Mouse (Mus musculus) liver, adult 2 months (tissue): ENCODE results near the gene Mcu. TPM values are rescaled to one million over a fixed set of nuclear protein-coding genes. Genes with fewer than 3 reads are reported as not detected.

Experiments
- DNase-seq: peaks from one replicate; pipeline ENCODE4 v3.0.0-alpha.2; 2011; ENCODE audit warnings: low read depth, low spot score; ENCODE audit errors: extremely low read depth
- H3K27ac ChIP-seq: fragments of 200-500 bp; replicated peaks from 2 replicates; pipeline ENCODE4 v1.5.1; 2012; ENCODE audit warnings: low read depth, mild to moderate bottlenecking, control low read depth, inconsistent platforms, low read length; ENCODE audit not compliant: insufficient read depth
- H3K27me3 ChIP-seq: fragments of 200-500 bp; 2 replicates; pipeline ENCODE4 v1.6.1; 2012; ENCODE audit warnings: mild to moderate bottlenecking, moderate library complexity, low read length, inconsistent platforms; ENCODE audit not compliant: control insufficient read depth, insufficient read depth
- H3K36me3 ChIP-seq: fragments of 200-500 bp; 2 replicates; pipeline ENCODE4 v1.6.1; 2012; ENCODE audit warnings: low read length, inconsistent platforms; ENCODE audit not compliant: control insufficient read depth, insufficient read depth
- H3K4me1 ChIP-seq: fragments of 200-500 bp; 2 replicates; pipeline ENCODE4 v1.6.1; 2011; ENCODE audit warnings: low read length; ENCODE audit not compliant: control insufficient read depth, insufficient read depth
- H3K4me3 ChIP-seq: fragments of 200-500 bp; 2 replicates; pipeline ENCODE4 v1.5.1; 2011; ENCODE audit warnings: low read depth, mild to moderate bottlenecking, control low read depth, low read length, moderate library complexity; ENCODE audit not compliant: insufficient read depth
- H3K79me2 ChIP-seq: fragments of 200-500 bp; 2 replicates; pipeline ENCODE4 v1.6.1; 2012; ENCODE audit warnings: inconsistent platforms, mild to moderate bottlenecking, low read length, moderate library complexity; ENCODE audit not compliant: control insufficient read depth, insufficient read depth
- H3K9ac ChIP-seq: fragments of 200-500 bp; 2 replicates; pipeline ENCODE4 v1.6.1; 2012; ENCODE audit warnings: low read depth, mild to moderate bottlenecking, control low read depth, inconsistent platforms, low read length
- CTCF ChIP-seq: fragments of 200-500 bp; IDR thresholded peaks from 2 replicates; pipeline ENCODE4 v1.5.1; 2011; ENCODE audit warnings: low read depth, low read length, control low read depth
- POLR2A ChIP-seq: fragments of 200-500 bp; IDR thresholded peaks from 2 replicates; pipeline ENCODE4 v1.6.1; 2011; ENCODE audit warnings: low read length, control low read depth; ENCODE audit not compliant: insufficient read depth; ENCODE audit errors: extremely low read depth
- WGBS: fragments of 180-500 bp; shearing (Covaris S2); methylation state at CpG from one replicate; pipeline ENCODE4 v1.1.7; 2018; 5-methylcytosine and 5-hydroxymethylcytosine counted together
- polyA plus RNA-seq: library from polyadenylated mRNA; depleted of rRNA; stranded (reverse); fragments of >200 nt; gene quantifications from 2 replicates; pipeline ENCODE4 v1.2.3, GENCODE M21; 2012
- total RNA-seq: library from RNA; depleted of rRNA; stranded (reverse); fragments of >200 nt; gene quantifications from 2 replicates; pipeline ENCODE4 v1.2.3, GENCODE M21; 2014

The Mcu gene
- total and polyA plus RNA-seq, 2 experiments, result 11.5 to 12.9 TPM

DNA sequence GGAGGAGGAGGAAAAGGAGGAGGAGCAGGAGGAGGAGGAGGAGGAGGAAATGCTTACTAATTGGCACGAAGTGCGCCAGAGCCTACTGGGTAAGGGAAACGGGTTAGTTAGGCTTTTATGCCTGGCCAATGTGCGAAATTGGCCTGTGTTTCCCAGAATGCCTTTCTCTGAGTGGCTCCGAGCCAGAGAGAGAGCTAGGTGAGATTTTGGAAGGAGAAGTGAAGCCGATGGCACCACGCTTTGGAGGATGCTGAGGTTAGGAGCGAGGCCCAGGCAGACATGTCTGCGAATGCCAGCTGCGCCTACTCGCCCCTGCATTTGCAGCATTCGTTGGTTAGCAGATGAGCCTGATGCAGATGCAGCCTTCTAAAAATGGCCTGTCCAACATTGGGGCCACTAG lies 156.7 kb downstream of the Mcu start:
- no peak overlapping the region for H3K9ac ChIP-seq
- no peaks in the 10 kb centered on the region for H3K27me3 ChIP-seq
- H3K27ac ChIP-seq, result no peak overlapping the region
- H3K36me3 ChIP-seq, result peaks cover 4% of the 10 kb centered on the region; the same call in 1 of the 2 replicates
- WGBS, result 95% methylated on average over 12 of the region's 12 CpGs
- TF ChIP-seq POLR2A (no peak), CTCF (no peak)
- DNase-seq, result no peak
- no peaks in the 10 kb centered on the region for H3K79me2 ChIP-seq
- no peak overlapping the region for H3K4me3 ChIP-seq
- no peaks in the 10 kb centered on the region for H3K4me1 ChIP-seq

DNA sequence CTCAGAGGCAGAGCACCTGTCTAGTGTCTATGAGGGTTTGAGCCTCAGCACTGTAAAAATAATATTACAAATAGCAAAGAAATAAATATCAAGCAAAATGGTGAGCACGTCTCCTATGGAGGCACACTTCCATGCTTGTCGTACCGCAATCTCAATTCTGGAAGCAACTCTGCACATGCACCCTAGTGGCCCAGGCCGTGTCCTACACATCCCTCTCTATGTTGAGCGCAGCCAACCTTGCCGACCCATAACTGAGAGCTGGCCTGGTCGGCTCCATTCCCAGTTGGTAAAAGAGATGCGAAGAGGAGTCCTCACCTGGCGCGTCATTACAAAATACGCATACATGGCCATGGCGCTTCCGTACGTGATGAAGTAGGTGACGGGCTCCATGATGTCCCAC lies 161.9 kb downstream of the Mcu start:
- Histone ChIP-seq H3K79me2 (no peaks in the 10 kb centered on the region), H3K27me3 (no peaks in the 10 kb centered on the region), H3K27ac (no peak overlapping the region), H3K4me1 (no peaks in the 10 kb centered on the region; the same call in 1 of the 2 replicates), H3K9ac (no peak overlapping the region), H3K4me3 (no peak overlapping the region), H3K36me3 (peaks cover 2% of the 10 kb centered on the region; the same call in 1 of the 2 replicates)
- TF ChIP-seq POLR2A (no peak), CTCF (no peak)
- no peak for DNase-seq
- 95% methylated on average over 15 of the region's 15 CpGs for WGBS

DNA sequence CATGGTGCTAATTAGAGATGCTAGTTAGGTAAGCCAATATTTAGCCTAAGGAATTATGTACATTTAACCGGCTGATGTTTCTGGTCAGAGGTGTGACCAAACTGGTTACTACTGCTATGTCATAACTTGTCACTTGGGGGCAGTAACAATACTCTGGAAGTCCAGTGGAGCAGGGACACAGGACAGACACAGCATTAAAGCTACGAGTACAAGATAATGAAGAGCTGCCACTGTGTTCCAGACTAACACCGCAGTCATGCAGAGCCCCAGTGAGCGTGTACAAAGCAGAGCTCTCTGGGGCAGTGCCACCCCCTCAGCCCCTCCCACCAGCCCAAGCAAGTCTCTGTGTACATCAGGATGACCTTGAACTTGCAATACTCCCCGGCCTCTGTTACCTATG lies 164.7 kb downstream of the Mcu start:
- peaks cover 4% of the 10 kb centered on the region; the same call in 1 of the 2 replicates for H3K36me3 ChIP-seq
- H3K27ac ChIP-seq, result no peak overlapping the region
- 25% methylated on average over 5 of the region's 5 CpGs for WGBS
- TF ChIP-seq CTCF (peak; percentile 54), POLR2A (no peak)
- peak; percentile 66 for DNase-seq
- H3K4me1 ChIP-seq, result no peaks in the 10 kb centered on the region; the same call in 1 of the 2 replicates
- H3K9ac ChIP-seq, result no peak overlapping the region
- no peaks in the 10 kb centered on the region for H3K27me3 ChIP-seq
- H3K4me3 ChIP-seq, result no peak overlapping the region
- H3K79me2 ChIP-seq, result no peaks in the 10 kb centered on the region

DNA sequence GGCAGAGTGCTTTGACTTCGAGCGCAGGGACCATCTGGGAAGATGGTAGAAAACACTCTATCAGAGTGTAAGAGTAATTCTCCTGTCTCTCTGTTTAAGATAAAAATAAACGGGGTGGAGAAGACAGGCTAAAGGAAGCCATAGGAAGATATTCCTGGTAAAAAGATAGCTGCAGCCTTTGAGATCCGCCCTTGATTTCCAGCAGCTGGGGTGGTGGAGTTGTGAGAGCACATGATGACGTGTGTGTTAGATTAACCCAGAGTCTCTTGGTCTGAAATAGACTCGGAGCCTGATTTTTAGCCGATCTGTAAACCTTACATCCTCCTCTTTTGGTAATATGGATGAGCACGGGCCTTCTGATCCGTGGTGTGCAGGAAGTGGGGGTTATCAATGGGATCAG lies 168.9 kb downstream of the Mcu start:
- Histone ChIP-seq H3K79me2 (no peaks in the 10 kb centered on the region), H3K4me1 (peaks cover 10% of the 10 kb centered on the region), H3K36me3 (peaks cover 2% of the 10 kb centered on the region; the same call in 1 of the 2 replicates), H3K27ac (peak overlapping the region; percentile 79), H3K9ac (no peak overlapping the region), H3K27me3 (no peaks in the 10 kb centered on the region), H3K4me3 (no peak overlapping the region)
- no peak for DNase-seq
- TF ChIP-seq CTCF, result no peak
- TF ChIP-seq POLR2A, result no peak
- 82% methylated on average over 9 of the region's 9 CpGs for WGBS

DNA sequence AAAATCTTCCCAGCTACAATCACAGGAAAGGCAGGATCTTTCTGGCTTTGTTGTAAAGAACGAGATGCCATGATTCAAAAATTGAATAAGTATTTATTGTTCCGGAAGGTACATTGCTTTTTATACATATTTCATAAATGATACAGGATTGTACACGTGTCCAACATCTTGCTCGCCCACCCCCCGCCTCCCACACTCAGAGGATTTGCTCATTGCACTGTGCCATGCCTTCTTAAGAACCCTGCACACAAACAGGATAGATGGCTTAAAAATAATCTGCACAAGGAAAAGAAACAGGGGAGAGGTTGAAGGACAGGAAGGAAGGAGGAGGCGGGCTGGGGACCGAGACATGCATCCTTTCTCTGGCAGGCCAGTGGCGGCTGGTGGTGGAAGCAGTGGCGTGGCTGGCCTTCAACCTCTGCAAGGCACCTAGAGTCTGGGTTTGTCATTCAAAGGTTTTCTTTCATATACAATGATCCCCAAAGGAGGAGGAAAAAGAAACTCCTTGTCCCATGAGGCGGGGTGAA lies 169.5 kb downstream of the Mcu start:
- WGBS, result 77% methylated on average over 10 of the region's 10 CpGs
- no peaks in the 10 kb centered on the region for H3K79me2 ChIP-seq
- TF ChIP-seq CTCF (no peak), POLR2A (no peak)
- peak overlapping the region; percentile 79 for H3K27ac ChIP-seq
- peaks cover 2% of the 10 kb centered on the region; the same call in 1 of the 2 replicates for H3K36me3 ChIP-seq
- no peak overlapping the region for H3K9ac ChIP-seq
- H3K4me1 ChIP-seq, result peaks cover 11% of the 10 kb centered on the region
- no peak for DNase-seq
- no peak overlapping the region for H3K4me3 ChIP-seq
- H3K27me3 ChIP-seq, result no peaks in the 10 kb centered on the region

DNA sequence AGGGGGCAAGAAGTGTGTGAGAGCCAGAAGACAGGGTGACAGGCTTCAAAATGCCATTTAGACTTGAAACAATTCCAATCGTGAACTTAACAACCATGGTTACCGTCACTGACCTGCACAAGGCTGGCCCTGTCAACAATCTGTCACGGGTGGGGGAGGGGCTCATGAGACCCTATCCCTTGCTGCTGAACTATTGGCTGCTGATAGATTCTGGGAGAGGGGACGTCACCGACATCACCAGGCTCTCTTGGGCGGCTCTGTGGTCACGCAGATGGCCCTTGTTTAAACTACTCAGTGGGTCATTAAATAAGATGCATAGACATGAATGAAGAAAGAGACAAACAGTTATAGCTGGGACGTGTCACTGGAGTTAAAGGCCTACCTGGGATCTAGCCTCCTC lies 171.9 kb downstream of the Mcu start:
- no peak overlapping the region for H3K27ac ChIP-seq
- no peak overlapping the region for H3K9ac ChIP-seq
- TF ChIP-seq CTCF (no peak), POLR2A (no peak)
- no peak for DNase-seq
- H3K4me3 ChIP-seq, result no peak overlapping the region
- H3K36me3 ChIP-seq, result peaks cover 2% of the 10 kb centered on the region; the same call in 1 of the 2 replicates
- H3K4me1 ChIP-seq, result peaks cover 11% of the 10 kb centered on the region
- H3K79me2 ChIP-seq, result no peaks in the 10 kb centered on the region
- 74% methylated on average over 8 of the region's 8 CpGs for WGBS
- no peaks in the 10 kb centered on the region for H3K27me3 ChIP-seq
